Mouse (Mus musculus): ENCODE results near the gene Zfp110.
"Not testable (repeated sequence)": the region's sequence is repeated elsewhere in the genome, so short reads cannot be mapped to it uniquely, and the experiment has no call there.

Zfp110 gene

GRCm38 (mm10) chr7:12834162-12835120 is at the start of gene Zfp110:
Gene Zfp110 (plus strand): TSS chr7:12834761.
- peak; percentile 85 for DNase-seq (ENCODE audit: extremely low read depth, low read depth)

- no peak for DNase-seq (ENCODE audit: extremely low read depth, low read depth)
Observed at GRCm38 (mm10) chr7:12787333-12787732, 47.2 kb upstream of the Zfp110 start.

GRCm38 (mm10) chr7:12788025-12788424 is 46.5 kb upstream of the Zfp110 start:
- no peak for DNase-seq (ENCODE audit: extremely low read depth, low read depth)

DNA sequence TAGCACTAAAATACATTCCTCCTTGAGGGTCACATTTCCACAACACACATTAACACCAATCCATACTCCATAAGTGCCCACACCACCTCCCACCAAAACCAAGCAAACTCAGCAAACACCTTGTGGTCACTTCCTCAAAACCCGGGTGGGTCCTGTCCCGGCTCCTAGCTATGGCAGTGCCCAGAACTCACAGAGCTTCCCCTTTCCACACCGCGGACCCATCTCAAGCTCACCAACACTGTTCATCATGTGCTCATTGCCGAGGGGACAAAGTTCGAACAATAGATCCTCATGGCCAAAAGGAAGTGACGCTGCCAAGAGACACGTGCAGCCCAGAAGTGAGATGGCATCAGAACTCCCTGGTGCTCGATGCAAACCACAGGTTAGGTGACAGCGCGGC is 41.9 kb upstream of the Zfp110 start:
- DNase-seq (ENCODE audit: extremely low read depth, low read depth): not testable (repeated sequence)

DNA sequence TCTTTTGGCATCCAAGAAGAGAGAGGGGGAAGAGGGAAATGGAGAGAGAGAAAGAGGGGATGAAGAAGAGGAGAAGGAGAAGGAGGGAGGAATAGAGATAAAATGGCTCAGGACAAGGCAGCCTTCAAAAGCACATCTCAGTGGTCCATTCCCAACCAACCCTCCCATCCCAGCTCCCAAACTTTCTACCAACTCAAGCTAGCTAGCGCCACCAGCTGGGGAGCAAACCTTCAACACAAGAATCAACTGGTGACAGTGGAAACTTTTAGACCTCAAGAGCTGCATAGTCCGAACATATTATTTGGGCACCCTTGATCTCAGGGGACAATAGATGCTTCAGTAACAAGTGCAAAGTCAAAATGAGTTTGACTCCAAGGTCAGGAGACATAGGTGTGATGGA is 36.6 kb upstream of the Zfp110 start:
- no peak for DNase-seq (ENCODE audit: extremely low read depth, low read depth)

DNA sequence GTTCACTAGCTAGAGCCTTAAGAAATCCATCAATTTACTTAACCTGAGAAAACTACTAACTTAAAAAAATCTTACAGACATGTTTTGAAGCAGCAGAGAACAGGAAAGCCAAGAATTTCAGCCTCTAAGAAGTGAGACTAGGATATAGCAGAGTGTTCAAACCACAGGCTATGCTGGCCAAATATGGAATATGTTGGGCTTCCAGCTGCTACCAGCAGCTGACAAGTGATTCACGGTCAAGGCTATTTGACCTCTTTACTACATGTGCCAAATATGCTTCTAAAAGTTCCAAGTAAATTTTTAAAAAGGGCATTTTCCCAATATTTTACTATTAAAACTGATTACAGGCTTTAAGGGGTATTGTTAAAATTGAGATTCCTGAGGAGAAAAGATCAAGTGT is 35.0 kb upstream of the Zfp110 start:
- DNase-seq (ENCODE audit: extremely low read depth, low read depth): no peak

GRCm38 (mm10) chr7:12802866-12803726 is 31.5 kb upstream of the Zfp110 start, which contains the start of gene Zscan18:
Gene Zscan18 (minus strand): TSS chr7:12803635.
- no peak for DNase-seq (ENCODE audit: extremely low read depth, low read depth)

DNA sequence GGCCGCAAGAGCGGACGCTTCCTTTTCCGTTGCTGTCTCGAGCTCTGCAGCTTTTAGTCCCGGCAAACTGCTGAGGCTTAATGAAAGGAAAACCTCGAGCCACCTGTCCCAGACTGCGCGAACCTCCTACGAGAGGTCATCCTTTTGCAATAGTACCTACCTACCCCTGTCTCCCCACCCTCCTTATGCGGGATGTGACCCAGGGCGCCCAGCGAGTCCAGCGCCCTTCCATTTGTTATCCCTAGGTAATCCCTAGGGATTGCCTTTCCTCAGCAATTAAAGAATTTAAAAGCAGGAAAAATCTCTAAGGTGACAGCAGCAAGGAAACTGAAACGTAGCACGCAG is 30.9 kb upstream of the Zfp110 start:
- DNase-seq (ENCODE audit: extremely low read depth, low read depth): no peak

GRCm38 (mm10) chr7:12815566-12815965 is 19.0 kb upstream of the Zfp110 start:
- no peak for DNase-seq (ENCODE audit: extremely low read depth, low read depth)

- peak; percentile 77 for DNase-seq (ENCODE audit: extremely low read depth, low read depth)
Observed at GRCm38 (mm10) chr7:12818521-12819295, 15.9 kb upstream of the Zfp110 start, which contains the start of gene Zfp329. Gene Zfp329 (minus strand): TSS chr7:12818858.

DNA sequence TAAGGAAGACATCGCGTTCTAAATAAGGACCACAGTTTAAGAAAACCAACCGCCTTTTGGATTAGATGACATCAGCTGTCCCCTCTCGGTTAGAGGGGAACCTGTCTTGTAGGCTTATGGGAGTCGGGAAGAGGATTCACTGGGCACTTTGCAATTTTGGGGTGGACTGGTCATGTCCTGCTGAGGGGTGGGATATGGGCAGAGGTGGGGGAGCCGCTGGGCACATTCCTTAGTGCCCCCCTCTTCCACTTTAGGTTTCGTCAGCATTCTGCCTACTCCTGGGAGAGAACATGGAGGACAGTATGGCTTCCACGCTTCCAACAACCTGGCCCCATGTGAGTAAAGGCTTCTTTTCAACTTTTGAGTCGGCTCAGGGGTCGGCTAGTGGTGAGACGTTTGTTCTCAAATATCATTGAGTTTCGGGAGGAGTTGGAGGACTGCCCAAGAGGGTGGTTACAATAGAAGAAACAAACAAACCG is 671 bp downstream of the Zfp110 start:
- DNase-seq (ENCODE audit: extremely low read depth, low read depth): no peak

DNA sequence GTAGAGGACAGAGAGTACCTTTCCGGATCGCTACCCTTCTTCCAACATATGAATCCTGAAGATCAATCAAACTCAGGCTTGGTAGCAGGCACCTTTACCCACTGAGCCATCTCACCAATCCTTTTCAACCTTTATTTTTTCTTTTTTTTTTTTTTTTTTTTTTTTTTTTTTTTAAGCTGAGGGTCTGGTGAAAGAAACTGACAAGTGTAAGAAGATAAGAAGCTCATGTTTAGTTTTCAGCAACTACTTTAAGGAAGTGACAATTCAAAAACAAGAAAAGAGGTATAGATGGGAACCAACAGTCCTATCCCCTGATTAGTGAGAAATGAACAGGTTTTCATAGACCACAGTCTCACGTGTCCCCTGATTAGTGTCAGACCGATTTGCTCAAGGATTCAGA is 1.2 kb downstream of the Zfp110 start:
- no peak for DNase-seq (ENCODE audit: extremely low read depth, low read depth)

GRCm38 (mm10) chr7:12874301-12874700 is 39.7 kb downstream of the Zfp110 start:
- peak; percentile 33 for DNase-seq (ENCODE audit: extremely low read depth, low read depth)

DNA sequence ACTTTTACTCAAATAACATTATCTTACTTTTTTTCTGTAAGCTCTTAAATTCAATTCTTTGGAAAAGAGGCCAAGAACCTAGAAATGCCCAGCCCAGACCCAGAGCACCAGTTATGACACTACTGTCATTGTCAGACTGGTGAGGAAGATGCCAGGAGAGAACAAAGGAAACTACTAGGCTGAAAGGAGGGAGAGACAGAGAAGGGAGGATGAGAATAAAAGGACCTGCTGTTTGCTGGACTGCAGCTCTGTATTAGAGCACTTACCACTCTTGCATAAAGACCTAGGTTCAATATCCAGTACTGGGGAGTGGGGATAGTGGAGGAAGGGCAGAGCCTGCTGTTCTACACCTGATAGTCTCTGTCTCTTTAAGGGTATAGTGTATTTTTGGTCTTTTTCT is 45.5 kb downstream of the Zfp110 start:
- no peak for DNase-seq (ENCODE audit: extremely low read depth, low read depth)

GRCm38 (mm10) chr7:12880497-12880896 is 45.9 kb downstream of the Zfp110 start:
- not testable (repeated sequence) for DNase-seq (ENCODE audit: extremely low read depth, low read depth)

- peak; percentile 93 for DNase-seq (ENCODE audit: extremely low read depth, low read depth)
Observed at GRCm38 (mm10) chr7:12880911-12881660, 46.5 kb downstream of the Zfp110 start, which contains the start of gene Zfp128. Gene Zfp128 (plus strand): TSS chr7:12881177.

- no peak for DNase-seq (ENCODE audit: extremely low read depth, low read depth)
Observed at GRCm38 (mm10) chr7:12886563-12887266, 52.2 kb downstream of the Zfp110 start.

GRCm38 (mm10) chr7:12887585-12887984 is 53.0 kb downstream of the Zfp110 start:
- no peak for DNase-seq (ENCODE audit: extremely low read depth, low read depth)

DNA sequence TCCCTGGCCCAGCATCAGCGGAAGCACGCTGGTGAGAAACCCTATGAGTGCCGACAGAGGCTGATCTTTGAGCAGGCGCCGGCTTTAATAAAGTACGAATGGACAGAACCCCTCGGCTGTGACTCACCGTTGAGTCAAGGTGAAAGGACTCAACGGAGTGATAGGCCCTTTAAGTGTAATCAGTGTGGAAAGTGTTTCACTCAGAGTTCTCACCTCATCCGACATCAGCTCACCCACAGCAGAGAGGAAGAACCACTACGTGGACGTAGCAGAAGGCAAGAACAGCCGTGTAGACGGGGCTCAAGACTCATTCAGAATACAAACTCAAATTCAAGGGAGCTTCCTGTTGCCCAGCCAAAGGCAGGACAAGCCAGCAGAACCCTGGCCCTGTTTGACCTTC is 56.4 kb downstream of the Zfp110 start:
- no peak for DNase-seq (ENCODE audit: extremely low read depth, low read depth)

DNA sequence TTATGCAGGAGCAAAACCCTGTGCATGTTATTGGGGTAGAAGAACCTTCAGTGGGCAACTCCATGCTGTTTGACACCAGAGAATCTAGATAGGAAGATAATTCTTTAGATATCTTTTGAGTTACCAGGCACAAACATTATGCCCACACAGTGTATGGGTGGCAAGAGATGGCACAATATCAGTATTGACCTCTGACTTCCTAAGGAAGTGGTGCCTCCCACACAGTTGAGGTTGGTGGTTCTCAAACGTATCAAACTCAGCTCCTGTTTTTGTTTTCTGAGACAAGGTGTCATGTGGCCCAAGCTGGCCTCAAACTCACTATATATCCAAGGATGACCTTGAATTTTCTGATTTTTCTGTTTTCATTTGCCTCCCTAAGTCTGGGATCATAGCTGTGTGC is 56.8 kb downstream of the Zfp110 start:
- DNase-seq (ENCODE audit: extremely low read depth, low read depth): no peak
